Mouse (Mus musculus) MEL (cell line): ENCODE measurements around the gene Il2rg. TPM values are rescaled to one million over a fixed set of nuclear protein-coding genes. Genes with fewer than 3 reads are reported as not detected.
A peak's percentile ranks its signal among the peaks of the same experiment; 100 is the strongest.

ENCODE experiments used
- DNase-seq: peaks from one replicate; pipeline ENCODE4 v3.0.0; 2011; ENCODE audit warnings: low read depth, low spot score
- H3K27ac ChIP-seq: 2 replicates; pipeline ENCODE4 v1.5.1; 2012; ENCODE audit warnings: low read depth, mild to moderate bottlenecking, control low read depth, low read length, moderate library complexity; ENCODE audit not compliant: control insufficient read depth
- H3K27me3 ChIP-seq, 2 experiments: fragments of 150-350 bp in 1 of 2; sonication (generic) in 1 of 2; 2 replicates each; pipeline ENCODE4 v1.6.1; 2012; ENCODE audit warnings: low read length in 2 of 2, mild to moderate bottlenecking in 2 of 2, improper control_type of control experiment in 1 of 2, moderate library complexity in 1 of 2; ENCODE audit not compliant: insufficient read depth in 2 of 2, control insufficient read depth in 1 of 2
- H3K36me3 ChIP-seq, 2 experiments: 2 replicates each; pipeline ENCODE4 v1.6.1; 2012 to 2014; ENCODE audit warnings: low read length in 2 of 2, improper control_type of control experiment in 1 of 2, inconsistent platforms in 1 of 2, mild to moderate bottlenecking in 1 of 2; ENCODE audit not compliant: insufficient read depth in 2 of 2, control insufficient read depth in 1 of 2
- H3K4me1 ChIP-seq, 2 experiments: fragments of 150-350 bp in 1 of 2; sonication (generic) in 1 of 2; 2 replicates each; pipeline ENCODE4 v1.6.1; 2012; ENCODE audit warnings: low read length in 2 of 2, improper control_type of control experiment in 1 of 2, mild to moderate bottlenecking in 1 of 2; ENCODE audit not compliant: insufficient read depth in 2 of 2, control insufficient read depth in 1 of 2
- H3K4me3 ChIP-seq, 2 experiments: fragments of 150-350 bp in 1 of 2; sonication (generic) in 1 of 2; 2 replicates each; pipeline ENCODE4 v1.5.1; 2012; ENCODE audit warnings: low read depth in 2 of 2, low read length in 2 of 2, mild to moderate bottlenecking in 2 of 2, moderate library complexity in 2 of 2, control low read depth in 1 of 2, improper control_type of control experiment in 1 of 2; ENCODE audit not compliant: control insufficient read depth in 1 of 2, insufficient read depth in 1 of 2
- H3K79me2 ChIP-seq: 2 replicates; pipeline ENCODE4 v1.6.1; 2012; ENCODE audit warnings: mild to moderate bottlenecking, low read length, moderate library complexity; ENCODE audit not compliant: control insufficient read depth, poor library complexity, insufficient read depth
- H3K9ac ChIP-seq: 2 replicates; pipeline ENCODE4 v1.6.1; 2012; ENCODE audit warnings: low read depth, mild to moderate bottlenecking, control low read depth, low read length, moderate library complexity; ENCODE audit not compliant: control insufficient read depth, poor library complexity, severe bottlenecking
- H3K9me3 ChIP-seq: fragments of 150-350 bp; sonication (generic); replicated peaks from 2 replicates; pipeline ENCODE4 v1.6.1; 2012; ENCODE audit warnings: mild to moderate bottlenecking, low read length, improper control_type of control experiment, moderate library complexity; ENCODE audit not compliant: insufficient read depth
- BHLHE40 ChIP-seq: IDR thresholded peaks from 2 replicates; pipeline ENCODE4 v1.6.1; 2012; ENCODE audit warnings: low read depth, mild to moderate bottlenecking, inconsistent platforms, low read length, improper control_type of control experiment, borderline replicate concordance
- CHD1 ChIP-seq: IDR thresholded peaks from 2 replicates; pipeline ENCODE4 v1.6.1; 2012; ENCODE audit warnings: low read depth, mild to moderate bottlenecking, inconsistent platforms, low read length, improper control_type of control experiment
- E2F4 ChIP-seq: IDR thresholded peaks from 2 replicates; pipeline ENCODE4 v1.6.1; 2011; ENCODE audit warnings: low read depth, low read length, improper control_type of control experiment, borderline replicate concordance
- ELF1 ChIP-seq: IDR thresholded peaks from 2 replicates; pipeline ENCODE4 v1.6.1; 2014; ENCODE audit warnings: low read depth, mild to moderate bottlenecking, inconsistent platforms, low read length, improper control_type of control experiment, moderate library complexity
- EP300 ChIP-seq, 2 experiments: IDR thresholded peaks; 2 replicates each; pipeline ENCODE4 v1.6.1; 2011; ENCODE audit warnings: improper control_type of control experiment in 2 of 2, low read length in 2 of 2, low read depth in 1 of 2, mild to moderate bottlenecking in 1 of 2
- ETS1 ChIP-seq: IDR thresholded peaks from 2 replicates; pipeline ENCODE4 v1.6.1; 2012; ENCODE audit warnings: low read depth, mild to moderate bottlenecking, inconsistent platforms, low read length, improper control_type of control experiment, moderate library complexity
- GABPA ChIP-seq: IDR thresholded peaks from 2 replicates; pipeline ENCODE4 v1.6.1; 2012; ENCODE audit warnings: low read depth, mild to moderate bottlenecking, inconsistent platforms, low read length, improper control_type of control experiment, moderate library complexity
- GATA1 ChIP-seq: IDR thresholded peaks from 2 replicates; pipeline ENCODE4 v1.6.1; 2011; ENCODE audit warnings: low read depth, low read length, improper control_type of control experiment
- HCFC1 ChIP-seq: IDR thresholded peaks from 2 replicates; pipeline ENCODE4 v1.6.1; 2012; ENCODE audit warnings: low read depth, mild to moderate bottlenecking, inconsistent platforms, low read length, improper control_type of control experiment, moderate library complexity
- KAT2A ChIP-seq: conservative IDR thresholded peaks from 2 replicates; pipeline ENCODE4 v1.6.1; 2012; ENCODE audit warnings: low read depth, low read length, improper control_type of control experiment, inconsistent platforms
- MAFK ChIP-seq: IDR thresholded peaks from 2 replicates; pipeline ENCODE4 v1.6.1; 2011; ENCODE audit warnings: low read depth, mild to moderate bottlenecking, low read length, improper control_type of control experiment, borderline replicate concordance
- MAX ChIP-seq: IDR thresholded peaks from 2 replicates; pipeline ENCODE4 v1.6.1; 2011; ENCODE audit warnings: low read length, improper control_type of control experiment
- MEF2A ChIP-seq: IDR thresholded peaks from 2 replicates; pipeline ENCODE4 v1.6.1; 2014; ENCODE audit warnings: low read depth, mild to moderate bottlenecking, inconsistent platforms, low read length, improper control_type of control experiment; ENCODE audit not compliant: poor library complexity, insufficient replicate concordance, severe bottlenecking; ENCODE audit errors: extremely low read depth
- MXI1 ChIP-seq: IDR thresholded peaks from 2 replicates; pipeline ENCODE4 v1.6.1; 2011; ENCODE audit warnings: mild to moderate bottlenecking, low read depth, low read length, improper control_type of control experiment
- MYC ChIP-seq: IDR thresholded peaks from 2 replicates; pipeline ENCODE4 v1.6.1; 2011; ENCODE audit warnings: low read depth, mild to moderate bottlenecking, low read length, improper control_type of control experiment, moderate library complexity
- NELFE ChIP-seq: IDR thresholded peaks from 2 replicates; pipeline ENCODE4 v1.6.1; 2011; ENCODE audit warnings: low read depth, low read length, improper control_type of control experiment
- POLR2A ChIP-seq, 2 experiments: IDR thresholded peaks; 2 replicates each; pipeline ENCODE4 v1.6.1; 2011 to 2012; ENCODE audit warnings: low read length in 2 of 2, mild to moderate bottlenecking in 2 of 2, control low read depth in 1 of 2, improper control_type of control experiment in 1 of 2, low read depth in 1 of 2, moderate library complexity in 1 of 2; ENCODE audit not compliant: control insufficient read depth in 1 of 2, insufficient read depth in 1 of 2, poor library complexity in 1 of 2
- POLR2AphosphoS2 ChIP-seq: IDR thresholded peaks from 2 replicates; pipeline ENCODE4 v1.6.1; 2011; ENCODE audit warnings: low read length, improper control_type of control experiment
- RAD21 ChIP-seq: IDR thresholded peaks from 2 replicates; pipeline ENCODE4 v1.6.1; 2011; ENCODE audit warnings: mild to moderate bottlenecking, low read depth, low read length, improper control_type of control experiment
- SIN3A ChIP-seq: IDR thresholded peaks from 2 replicates; pipeline ENCODE4 v1.6.1; 2012; ENCODE audit warnings: low read length, improper control_type of control experiment, inconsistent platforms
- SMC3 ChIP-seq: IDR thresholded peaks from 2 replicates; pipeline ENCODE4 v1.6.1; 2011; ENCODE audit warnings: low read depth, low read length, improper control_type of control experiment
- TAL1 ChIP-seq: IDR thresholded peaks from 2 replicates; pipeline ENCODE4 v1.6.1; 2012; ENCODE audit warnings: mild to moderate bottlenecking, inconsistent platforms, low read length, moderate library complexity, mixed read lengths
- TBP ChIP-seq: IDR thresholded peaks from 2 replicates; pipeline ENCODE4 v1.8.0; 2011; ENCODE audit warnings: low read depth, low read length, improper control_type of control experiment
- USF2 ChIP-seq, 2 experiments: IDR thresholded peaks; 2 replicates each; pipeline ENCODE4 v1.6.1; 2011 to 2012; ENCODE audit warnings: improper control_type of control experiment in 2 of 2, low read length in 2 of 2, borderline replicate concordance in 1 of 2, inconsistent platforms in 1 of 2, low read depth in 1 of 2, mild to moderate bottlenecking in 1 of 2; ENCODE audit not compliant: insufficient read depth in 1 of 2
- ZMIZ1 ChIP-seq: IDR thresholded peaks from 2 replicates; pipeline ENCODE4 v1.6.1; 2012; ENCODE audit warnings: low read depth, mild to moderate bottlenecking, inconsistent platforms, low read length, improper control_type of control experiment, moderate library complexity
- ZNF384 ChIP-seq: IDR thresholded peaks from 2 replicates; pipeline ENCODE4 v1.6.1; 2012; ENCODE audit warnings: low read depth, mild to moderate bottlenecking, inconsistent platforms, low read length, improper control_type of control experiment
- polyA plus RNA-seq, 2 experiments: library from polyadenylated mRNA; stranded (reverse) in 1 of 2; unstranded in 1 of 2; fragments of >175 nt in 1 of 2; fragments of >200 nt in 1 of 2; gene quantifications; 2 replicates each; pipeline versions ENCODE4 v1.2.1 to v1.2.4; 2012; ENCODE audit warnings: low replicate concordance in 2 of 2, low read depth in 1 of 2; ENCODE audit not compliant: insufficient read length in 2 of 2, insufficient read depth in 1 of 2, missing spikeins in 1 of 2
- total RNA-seq: library from RNA; depleted of rRNA; stranded (reverse); fragments of 300-350 nt; gene quantifications from 2 replicates; pipeline ENCODE4 v1.2.3, GENCODE M21; 2012

The Il2rg gene
- total and polyA plus RNA-seq, 3 experiments, result 1.6 to 3.5 TPM; not detected in 1

- TF ChIP-seq MAFK, result no peak
- no peak for TF ChIP-seq POLR2AphosphoS2
- no peak for TF ChIP-seq BHLHE40
- TF ChIP-seq MYC, result no peak
- peak; percentile 79 for TF ChIP-seq ETS1
- TF ChIP-seq E2F4, result no peak
- no peak for TF ChIP-seq ELF1
- no peak for TF ChIP-seq USF2 (IDR thresholded peaks at IDR 0.05; ENCODE audit: borderline replicate concordance in 1 of 2, insufficient read depth in 1 of 2, low read depth in 1 of 2, low read length in 2 of 2)
- TF ChIP-seq GATA1, result 0 out of 2 replicates have a peak, but pooled peaks have one; percentile 9
- TF ChIP-seq NELFE, result no peak
- no peak for TF ChIP-seq MAX
- no peak for TF ChIP-seq MEF2A
Observed at GRCm38 (mm10) chrX:101290111-101290510, 22.1 kb upstream of the Il2rg start (continued).

DNA sequence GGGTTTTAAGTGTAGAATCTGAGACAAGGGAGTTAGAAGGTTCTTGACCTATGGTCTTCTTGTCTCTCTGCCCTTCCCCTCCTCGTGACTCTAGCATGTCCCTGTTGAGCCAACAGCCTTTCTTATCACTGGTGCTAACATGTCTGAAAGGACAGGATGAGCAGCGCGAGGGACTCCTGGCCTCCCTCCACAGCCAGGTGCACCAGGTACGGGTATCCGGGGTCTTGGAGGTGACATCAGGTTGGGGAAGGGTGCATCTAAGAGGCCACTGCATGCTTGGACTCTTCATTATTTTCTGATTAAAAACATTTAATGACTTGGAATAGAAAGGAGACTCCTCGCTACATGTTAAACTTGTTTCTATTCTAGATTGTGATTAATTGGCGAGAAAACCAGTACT is 21.0 kb upstream of the Il2rg start:
- Histone ChIP-seq H3K4me3 (no peak overlapping the region), H3K27ac (no peak overlapping the region; the same call in 1 of the 2 replicates), H3K9me3 (no peaks in the 10 kb centered on the region), H3K36me3 (peaks cover 15 to 36% of the 10 kb centered on the region in 2 experiments), H3K27me3 (no peaks in the 10 kb centered on the region), H3K79me2 (no peaks in the 10 kb centered on the region), H3K4me1 (peaks cover 23 to 30% of the 10 kb centered on the region in 2 experiments), H3K9ac (no peak overlapping the region)
- TF ChIP-seq TAL1, result no peak
- no peak for DNase-seq

DNA sequence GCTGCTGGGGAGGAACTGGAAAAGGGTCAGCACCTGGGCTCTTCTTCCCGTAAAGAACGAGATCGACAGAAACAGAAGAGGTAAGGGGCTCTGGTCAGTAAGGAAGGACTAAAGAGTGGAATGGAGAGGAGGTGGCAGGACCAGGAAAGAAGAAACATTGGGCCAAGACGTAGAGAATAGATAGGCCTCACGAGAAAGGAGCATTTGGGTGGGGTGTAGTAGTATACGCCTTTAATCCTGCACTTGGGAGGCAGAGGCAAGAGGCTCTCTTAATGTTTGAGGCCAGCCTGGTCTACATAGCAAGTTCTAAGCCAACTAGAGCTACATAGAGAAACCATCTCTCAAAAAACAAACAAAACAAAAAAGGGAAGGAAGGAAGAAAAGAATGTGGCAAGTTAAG is 20.4 kb upstream of the Il2rg start:
- Histone ChIP-seq H3K27me3 (no peaks in the 10 kb centered on the region), H3K27ac (peak overlapping the region; percentile 86), H3K36me3 (peaks cover 15 to 36% of the 10 kb centered on the region in 2 experiments), H3K79me2 (no peaks in the 10 kb centered on the region), H3K9me3 (no peaks in the 10 kb centered on the region), H3K9ac (no peak overlapping the region), H3K4me3 (no peak overlapping the region), H3K4me1 (peaks cover 23 to 30% of the 10 kb centered on the region in 2 experiments)
- no peak for DNase-seq
- TF ChIP-seq ZNF384 (no peak), EP300 (IDR thresholded peaks at IDR 0.05; ENCODE audit: low read depth in 1 of 2, low read length in 2 of 2) (no peak), ZMIZ1 (no peak), TBP (no peak), HCFC1 (no peak), POLR2A (IDR thresholded peaks at IDR 0.05; ENCODE audit: control insufficient read depth in 1 of 2, insufficient read depth in 1 of 2, low read depth in 1 of 2, low read length in 2 of 2, poor library complexity in 1 of 2) (no peak), RAD21 (no peak), SIN3A (no peak), ETS1 (no peak), SMC3 (no peak), POLR2AphosphoS2 (no peak), GABPA (no peak), CHD1 (no peak), KAT2A (no peak), MXI1 (no peak)
